ENCODE assay signal across 8 mouse cellular contexts in genomic region chr19:5842785-5843730, GRCm38 (mm10). TPM values are rescaled to one million over a fixed set of nuclear protein-coding genes. Genes with fewer than 3 reads are reported as not detected.
DNase-seq lines count a peak whose midpoint lies in the region; TF ChIP-seq lines count a peak whose summit lies in the region.

No protein-coding gene starts in this region.

- H3K4me1 ChIP-seq in olfactory bulb, adult 2 months (ENCODE audit: control insufficient read depth, insufficient read depth, low read length), result peaks cover 49% of the 10 kb centered on the region

- peak overlapping the region; percentile 99 for H3K27ac ChIP-seq in left cerebral cortex, adult 2 months
- H3K27ac ChIP-seq in olfactory bulb, adult 2 months (ENCODE audit: insufficient read depth, low read depth, low read length), result peak overlapping the region; percentile 4; the same call in 1 of the 2 replicates

- TF ChIP-seq POLR2A in olfactory bulb, adult 2 months (IDR thresholded peaks at IDR 0.05; ENCODE audit: insufficient read depth, low read depth, low read length), result no peak

- no peak for DNase-seq in left cerebral cortex, adult 2 months (ENCODE audit: extremely low spot score in 1 of 2, low spot score in 2 of 2)
- DNase-seq in left cerebral cortex, adult 18-20 months (ENCODE audit: low spot score in 2 of 2), result no peak
- DNase-seq in c-Kit-positive CD71-positive TER-119-positive erythroid progenitor cells, embryonic 14.5 days (ENCODE audit: low spot score), result peak; percentile 16
- DNase-seq in heart, postnatal 10 days, result peak; percentile 56 to 60
- peak; percentile 76 for DNase-seq in liver
- DNase-seq in frontal cortex, postnatal 36 days (ENCODE audit: low spot score in 2 of 2), result no peak
- DNase-seq in layer of hippocampus, postnatal 36 days, result no peak

- no peak; the same call in 1 of the 2 replicates for TF ChIP-seq CTCF in left cerebral cortex, adult 2 months (IDR thresholded peaks at IDR 0.05)
- TF ChIP-seq CTCF in olfactory bulb, adult 2 months (IDR thresholded peaks at IDR 0.05; ENCODE audit: insufficient read depth, low read depth, low read length), result no peak

- WGBS in olfactory bulb, adult 2 months, result 58% methylated on average over 9 of the region's 9 CpGs

- peak overlapping the region; percentile 39 for H3K4me3 ChIP-seq in left cerebral cortex, adult 2 months
- 0 out of 2 replicates have a peak overlapping the region, but pooled peaks have one; percentile 1 for H3K4me3 ChIP-seq in olfactory bulb, adult 2 months (ENCODE audit: insufficient read depth, low read depth, low read length)

- intact Hi-C loops in left cerebral cortex, adult 2 months (cut with DNase I), result no loop called here
- intact Hi-C loops in heart, postnatal 10 days (cut with DNase I), result no loop called here

RNA-seq across cellular contexts. Expression of gene Frmd8, which starts 32.0 kb away (rescaled TPM):
- total RNA-seq in left cerebral cortex, adult 2 months (2021), result 10 to 100 TPM; 10.1 to 13.4 TPM
- 10 to 100 TPM; 13.5 to 13.6 TPM for total RNA-seq in left cerebral cortex, adult 18-20 months (2021)
- 10 to 100 TPM; 19.0 to 20.5 TPM for total RNA-seq in heart, postnatal 10 days (2021)
- polyA plus RNA-seq in olfactory bulb, adult 2 months (2012; ENCODE audit: insufficient read depth, insufficient read length, low replicate concordance, missing spikeins), result not detected in 2 replicates
- 10 to 100 TPM; 13.5 to 14.2 TPM for total RNA-seq in layer of hippocampus, postnatal 36 days (2021)

RNA-seq across cellular contexts. Expression of gene Slc25a45, which starts 34.5 kb away (rescaled TPM):
- total RNA-seq in left cerebral cortex, adult 2 months (2021), result 1 to 10 TPM; 2.5 to 2.7 TPM
- 1 to 10 TPM; 2.3 to 3.2 TPM for total RNA-seq in left cerebral cortex, adult 18-20 months (2021)
- total RNA-seq in heart, postnatal 10 days (2021), result 1 to 10 TPM; 4.6 to 5.9 TPM
- polyA plus RNA-seq in olfactory bulb, adult 2 months (2012; ENCODE audit: insufficient read depth, insufficient read length, low replicate concordance, missing spikeins), result not detected in 2 replicates
- 1 to 10 TPM; 2.5 to 2.7 TPM for total RNA-seq in layer of hippocampus, postnatal 36 days (2021)

RNA-seq across cellular contexts. Expression of gene Tigd3, which starts 50.9 kb away (rescaled TPM):
- total RNA-seq in left cerebral cortex, adult 2 months (2021), result 1 to 10 TPM; 4.3 to 4.7 TPM
- total RNA-seq in left cerebral cortex, adult 18-20 months (2021), result 1 to 10 TPM; 4.1 to 4.2 TPM
- 1 to 10 TPM; 1.1 to 1.2 TPM for total RNA-seq in heart, postnatal 10 days (2021)
- polyA plus RNA-seq in olfactory bulb, adult 2 months (2012; ENCODE audit: insufficient read depth, insufficient read length, low replicate concordance, missing spikeins), result not detected in 2 replicates
- total RNA-seq in layer of hippocampus, postnatal 36 days (2021), result 1 to 10 TPM; 1.9 to 2.2 TPM

Comparison
In these comparisons a context has a peak if more than half of its experiments do, and no peak if none do; other contexts are left out.
1. DNase-seq: peak in c-Kit-positive CD71-positive TER-119-positive erythroid progenitor cells, embryonic 14.5 days (single experiment), heart, postnatal 10 days (2 of 2) and liver (single experiment); none in left cerebral cortex, adult 2 months (0 of 2), left cerebral cortex, adult 18-20 months (0 of 2), frontal cortex, postnatal 36 days (0 of 2) and layer of hippocampus, postnatal 36 days (0 of 2).